Mouse (Mus musculus) left cerebral cortex, postnatal 10 days (tissue): ENCODE data around the gene Gm10073. TPM values are rescaled to one million over a fixed set of nuclear protein-coding genes. Genes with fewer than 3 reads are reported as not detected.
"Not testable (repeated sequence)": the region's sequence is repeated elsewhere in the genome, so short reads cannot be mapped to it uniquely, and the experiment has no call there.

Source experiments
- DNase-seq, 2 experiments: peaks; one replicate each; pipeline ENCODE4 v3.0.0; 2021 to 2022; ENCODE audit warnings: low spot score in 2 of 2, mixed read lengths in 1 of 2; ENCODE audit errors: extremely low spot score in 1 of 2
- intact Hi-C: fragments of 180-260 bp; cut with DNase I; formaldehyde crosslinking; loops from one replicate; pipeline ENCODE4 v1.15.1; 2025
- total RNA-seq, 2 experiments: library from RNA; stranded (reverse); gene quantifications; 2 replicates each; pipeline ENCODE4 v1.2.3; 2021

The Gm10073 gene
- total RNA-seq, 2 experiments from 2014 or later, result 115 to 119 TPM

- intact Hi-C loops, result no loop called here
- DNase-seq, result peak in 1 of 2 experiments; percentile 37
Measured at GRCm38 (mm10) chr8:106603131-106603819, 30.0 kb upstream of the Gm10073 start, which contains the start of gene Cdh1. Cdh1 (plus strand) TSS chr8:106603351.

DNA sequence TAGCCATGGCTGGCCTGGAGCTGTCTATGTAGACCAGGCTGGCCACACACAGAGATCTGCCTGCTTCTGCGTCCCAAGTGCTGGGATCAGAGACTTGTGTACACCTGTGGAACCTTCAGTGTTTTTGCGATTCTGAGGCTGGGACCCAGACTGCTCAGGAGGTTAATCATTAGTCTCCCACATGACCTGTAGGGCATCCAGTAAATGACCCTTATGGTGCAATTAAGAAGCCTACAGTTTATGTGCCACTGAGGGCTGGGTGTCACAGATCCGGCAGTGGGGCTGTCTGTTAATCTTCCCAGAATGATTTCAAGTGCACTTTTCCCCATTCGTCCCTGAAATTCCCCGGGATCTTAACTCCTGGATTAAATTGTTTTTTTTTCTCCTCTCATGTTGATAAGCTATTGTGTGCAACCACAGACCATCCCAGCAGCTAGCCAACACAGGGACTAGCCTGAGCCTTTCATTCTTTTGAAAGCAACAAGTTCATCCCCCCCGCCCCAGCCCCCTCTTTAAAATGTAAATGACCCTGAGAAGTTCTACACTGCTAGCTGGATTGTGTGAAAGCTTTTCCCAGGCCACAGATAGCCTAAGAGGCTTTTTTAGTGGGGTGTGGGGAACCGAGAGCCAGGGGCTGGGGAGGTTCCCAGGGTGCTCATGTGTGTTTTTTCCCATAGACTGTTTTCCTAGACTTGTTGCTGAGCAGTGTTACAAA lies 26.2 kb upstream of the Gm10073 start:
- no peak for DNase-seq
- intact Hi-C loops, result no loop called here

GRCm38 (mm10) chr8:106597067-106597466 lies 23.8 kb upstream of the Gm10073 start:
- intact Hi-C loops, result no loop called here
- DNase-seq, result no peak

DNA sequence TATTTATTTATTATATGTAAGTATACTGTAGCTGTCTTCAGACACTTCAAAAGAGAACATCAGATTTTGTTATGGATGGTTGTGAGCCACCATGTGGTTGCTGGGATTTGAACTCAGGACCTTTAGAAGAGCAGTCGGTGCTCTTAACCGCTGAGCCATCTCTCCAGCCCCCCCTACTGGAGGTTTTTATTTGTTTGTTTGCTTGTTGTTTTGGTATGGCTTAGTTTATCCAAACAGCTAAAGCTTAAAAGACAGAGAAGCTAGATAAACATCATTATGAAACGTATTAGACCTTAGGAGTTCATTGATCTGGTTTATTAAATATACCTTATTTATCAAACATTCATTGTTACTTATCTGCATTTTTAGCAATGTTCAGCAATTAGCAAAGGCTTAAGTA lies 22.4 kb upstream of the Gm10073 start:
- intact Hi-C loops, result not testable (repeated sequence)

GRCm38 (mm10) chr8:106592458-106592857 lies 19.2 kb upstream of the Gm10073 start:
- no peak for DNase-seq
- intact Hi-C loops, result no loop called here

More for the DNA sequence above, 22.4 kb upstream of the Gm10073 start:
- DNase-seq, result not testable (repeated sequence)

DNA sequence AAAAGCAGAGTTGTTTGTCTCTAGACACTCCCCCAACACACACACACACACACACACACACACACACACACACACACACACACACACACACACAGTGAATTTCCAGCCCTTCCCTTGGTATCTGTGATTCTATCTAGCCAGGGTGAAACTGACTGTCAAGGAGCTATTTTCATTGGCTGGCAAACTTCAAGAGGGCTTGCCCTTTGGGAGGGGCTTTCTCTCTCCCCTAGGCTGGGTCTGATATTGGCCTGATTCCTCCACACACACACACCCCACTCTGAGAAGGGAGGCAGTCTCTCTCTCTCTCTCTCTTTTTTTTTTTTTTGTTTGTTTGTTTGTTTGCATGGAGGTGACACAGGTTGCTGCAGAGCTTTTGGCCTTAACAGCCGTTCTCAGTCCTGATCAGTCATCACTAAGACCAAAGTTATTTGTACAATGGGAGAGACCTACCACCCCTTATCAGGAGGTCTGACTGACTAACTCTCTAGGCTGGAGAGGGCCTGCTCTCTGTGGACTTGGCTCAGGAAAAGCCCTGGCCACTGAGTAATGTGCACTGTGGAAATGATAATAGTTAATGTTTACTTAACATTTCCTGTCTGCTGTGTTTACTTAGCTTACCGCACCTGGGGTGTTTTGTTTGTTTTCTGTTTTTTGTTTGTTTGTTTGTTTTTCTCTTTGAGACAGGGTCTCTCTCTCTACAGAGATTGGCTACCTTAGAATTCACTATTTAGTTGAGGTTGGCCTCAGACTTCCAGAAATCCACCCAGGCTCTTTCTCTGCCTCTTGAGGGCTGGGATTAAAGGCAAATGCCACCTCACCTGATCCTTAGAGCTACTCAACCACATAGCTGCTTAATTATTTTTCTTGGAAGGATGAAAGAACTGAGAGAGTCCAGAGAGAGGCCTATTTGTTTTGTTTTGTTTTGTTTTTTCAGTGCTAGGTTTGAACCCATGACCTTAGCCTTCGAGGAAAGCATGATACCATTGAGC lies 15.5 kb upstream of the Gm10073 start:
- DNase-seq, result no peak
- intact Hi-C loops, result no loop called here

- DNase-seq, result no peak
- intact Hi-C loops, result no loop called here
Measured at GRCm38 (mm10) chr8:106586896-106587295, 13.6 kb upstream of the Gm10073 start.

GRCm38 (mm10) chr8:106585671-106586037 lies 12.4 kb upstream of the Gm10073 start:
- no peak for DNase-seq
- intact Hi-C loops, result no loop called here

GRCm38 (mm10) chr8:106584942-106585670 lies 11.8 kb upstream of the Gm10073 start:
- intact Hi-C loops, result no loop called here
- no peak for DNase-seq

GRCm38 (mm10) chr8:106581344-106582088 lies 8.3 kb upstream of the Gm10073 start:
- no peak for DNase-seq
- intact Hi-C loops, result no loop called here

- DNase-seq, result no peak
Measured at GRCm38 (mm10) chr8:106579510-106579909, 6.2 kb upstream of the Gm10073 start.

GRCm38 (mm10) chr8:106576849-106577555 lies 3.7 kb upstream of the Gm10073 start:
- no peak for DNase-seq
- intact Hi-C loops, result no loop called here

More at GRCm38 (mm10) chr8:106579510-106579909, 6.2 kb upstream of the Gm10073 start:
- intact Hi-C loops, result no loop called here

DNA sequence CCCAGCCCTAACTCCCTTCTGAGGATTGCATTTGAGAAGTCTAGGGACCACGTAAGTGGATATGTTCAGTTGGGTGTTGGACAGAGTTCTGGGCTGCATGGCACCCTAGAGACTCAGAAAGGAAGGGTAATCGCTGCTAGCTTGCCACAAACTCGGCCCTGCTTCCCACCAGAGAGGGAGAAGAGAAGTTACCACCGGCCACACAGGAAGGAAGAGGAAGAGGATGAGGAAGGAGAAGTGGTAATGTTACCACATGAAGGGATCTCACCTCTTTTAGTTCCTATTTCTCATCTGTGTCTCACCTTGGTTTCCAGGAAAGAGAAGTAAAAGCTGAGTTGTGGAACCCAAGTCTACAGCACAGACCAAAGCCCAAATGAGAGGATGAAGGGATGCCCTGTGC lies 1.0 kb upstream of the Gm10073 start:
- DNase-seq, result no peak
- intact Hi-C loops, result no loop called here

DNA sequence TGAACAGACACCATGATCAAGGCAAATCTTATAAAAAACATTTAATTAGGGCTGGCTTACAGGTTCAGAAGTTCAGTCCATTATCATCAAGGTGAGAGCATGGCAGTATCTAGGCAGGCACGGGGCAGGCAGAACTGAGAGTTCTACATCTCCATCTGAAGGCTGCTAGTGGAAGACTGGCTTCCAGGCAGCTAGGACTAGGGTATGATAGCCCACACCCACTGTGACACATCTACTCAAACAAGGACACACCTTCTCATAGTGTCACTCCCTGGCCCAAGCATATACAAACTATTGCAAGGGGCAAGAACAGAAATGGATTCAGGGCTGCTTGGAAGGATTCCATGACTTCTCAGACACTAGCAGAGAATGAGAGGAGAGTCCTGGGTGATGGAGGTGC lies 1.1 kb downstream of the Gm10073 start:
- DNase-seq, intact Hi-C loops: not testable (repeated sequence)

DNA sequence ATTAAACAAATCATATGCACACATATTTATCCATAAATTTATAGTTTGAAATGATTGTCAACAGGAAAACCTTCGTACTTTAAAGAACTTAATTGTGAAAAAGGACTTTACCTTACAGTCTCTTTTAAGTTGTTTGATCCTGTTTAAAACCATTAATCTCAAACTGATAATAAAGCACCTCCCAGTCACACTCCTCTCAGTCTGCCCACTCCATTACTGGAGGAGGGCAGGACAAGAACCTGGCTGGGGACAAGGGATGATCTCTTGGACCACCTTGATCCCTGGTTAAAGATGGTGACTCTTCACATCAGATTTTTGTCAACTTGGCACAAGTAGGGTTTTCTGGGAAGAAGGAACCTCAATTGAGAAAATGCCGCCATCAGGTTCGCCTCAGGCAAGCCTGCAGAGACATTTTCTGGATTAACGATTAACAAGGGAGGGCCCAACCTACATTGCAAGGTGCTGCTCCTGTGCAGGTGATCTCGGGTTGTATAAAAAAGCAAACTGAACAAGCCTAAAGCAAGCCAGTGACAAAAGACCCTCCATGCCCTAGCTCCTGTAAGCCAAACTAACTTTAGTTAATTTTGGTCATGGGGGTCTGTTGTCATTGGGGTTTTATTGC lies 1.6 kb downstream of the Gm10073 start:
- intact Hi-C loops, result no loop called here
- DNase-seq, result no peak

DNA sequence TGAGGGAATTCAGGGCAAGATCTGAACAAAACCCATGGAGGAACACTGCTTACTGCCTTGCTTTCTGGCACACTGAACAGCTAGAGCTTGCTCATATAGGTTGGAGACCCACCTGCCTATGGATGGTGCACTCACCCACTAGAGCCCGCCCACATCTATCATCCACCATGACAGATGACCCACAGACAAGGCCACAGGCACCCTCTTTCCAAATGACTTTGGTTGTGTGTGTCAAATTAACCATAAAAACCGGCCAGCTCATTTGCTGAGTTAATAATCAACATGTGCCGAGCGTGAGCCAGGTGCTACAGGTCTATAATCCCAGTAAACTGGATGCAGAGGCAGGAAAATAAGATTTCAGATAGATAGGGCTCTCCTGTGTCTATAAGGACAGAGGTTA lies 2.9 kb downstream of the Gm10073 start:
- intact Hi-C loops, result no loop called here
- no peak for DNase-seq

DNA sequence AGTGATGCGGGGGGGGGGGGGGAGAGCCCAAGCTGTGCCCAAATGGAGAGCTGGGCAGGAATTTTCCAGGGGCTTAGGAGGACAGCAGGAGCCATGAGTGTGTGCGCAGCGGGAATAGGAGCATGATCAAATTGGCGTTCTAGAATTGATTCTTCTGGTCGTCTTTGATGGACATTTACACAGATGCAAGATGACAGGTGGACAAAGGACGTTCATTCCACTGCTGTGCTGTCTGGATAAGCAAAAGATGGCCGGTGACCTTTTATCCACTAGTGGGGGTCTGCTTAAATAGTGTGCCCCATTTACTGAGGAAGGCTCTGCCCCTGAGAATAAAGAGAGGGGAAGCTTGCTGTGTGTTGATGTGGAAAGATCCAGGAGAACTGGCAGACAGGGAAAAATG lies 4.3 kb downstream of the Gm10073 start:
- DNase-seq, result no peak
- intact Hi-C loops, result no loop called here
